Mouse (Mus musculus): ENCODE data around the gene Cpeb1. TPM values are rescaled to one million over a fixed set of nuclear protein-coding genes. Genes with fewer than 3 reads are reported as not detected.

Cpeb1 gene
- polyA plus RNA-seq, 1 experiment from 2014 or later, result 2.9 TPM

DNA sequence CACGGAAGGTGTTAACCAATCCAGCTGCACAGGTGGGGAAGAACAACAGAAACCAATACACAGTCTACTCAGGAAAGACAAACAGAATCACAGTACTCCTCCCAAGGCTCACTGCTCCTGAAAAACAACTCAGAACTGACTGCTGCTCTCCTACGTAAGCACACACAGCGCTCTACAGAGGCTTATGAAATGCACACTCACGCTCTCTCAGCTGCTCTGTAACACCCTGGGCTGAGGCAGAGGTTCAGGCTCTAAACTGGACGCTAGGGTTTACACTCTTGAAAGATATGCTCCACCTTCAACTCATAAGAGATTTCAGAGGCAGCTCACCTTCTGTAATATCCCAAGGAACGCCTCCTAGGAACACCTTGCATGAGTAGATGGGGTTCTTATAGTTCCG lies 98.3 kb downstream of the Cpeb1 start:
- Histone ChIP-seq H3K27ac (ENCODE audit: low read depth, low read length) (no peak overlapping the region), H3K4me1 (ENCODE audit: control insufficient read depth, insufficient read depth, low read length) (no peaks in the 10 kb centered on the region), H3K36me3 (ENCODE audit: control insufficient read depth, insufficient read depth, low read length) (no peaks in the 10 kb centered on the region), H3K27me3 (ENCODE audit: control insufficient read depth, insufficient read depth, low read length) (no peaks in the 10 kb centered on the region; the same call in 1 of the 2 replicates), H3K4me2 (no peak overlapping the region), H3K9ac (ENCODE audit: low read depth, low read length) (no peak overlapping the region), H3K4me3 (ENCODE audit: low read depth, low read length) (no peak overlapping the region), H3K9me3 (replicated peaks; ENCODE audit: control insufficient read depth, low read length) (no peaks in the 10 kb centered on the region)
- 75% methylated on average over 7 of the region's 7 CpGs for WGBS (ENCODE audit: insufficient replicate concordance)
- no peak for ATAC-seq (replicated peaks; ENCODE audit: insufficient number of reproducible peaks, low FRiP score, low TSS enrichment)

GRCm38 (mm10) chr7:81356360-81356759 lies 98.9 kb downstream of the Cpeb1 start:
- Histone ChIP-seq H3K4me2 (no peak overlapping the region), H3K27ac (ENCODE audit: low read depth, low read length) (no peak overlapping the region), H3K9ac (ENCODE audit: low read depth, low read length) (no peak overlapping the region), H3K4me1 (ENCODE audit: control insufficient read depth, insufficient read depth, low read length) (no peaks in the 10 kb centered on the region), H3K27me3 (ENCODE audit: control insufficient read depth, insufficient read depth, low read length) (no peaks in the 10 kb centered on the region; the same call in 1 of the 2 replicates), H3K9me3 (replicated peaks; ENCODE audit: control insufficient read depth, low read length) (no peaks in the 10 kb centered on the region), H3K36me3 (ENCODE audit: control insufficient read depth, insufficient read depth, low read length) (no peaks in the 10 kb centered on the region), H3K4me3 (ENCODE audit: low read depth, low read length) (no peak overlapping the region)
- WGBS (ENCODE audit: insufficient replicate concordance), result 82% methylated on average over 1 of the region's 1 CpGs
- ATAC-seq (replicated peaks; ENCODE audit: insufficient number of reproducible peaks, low FRiP score, low TSS enrichment), result no peak

- Histone ChIP-seq H3K27me3 (ENCODE audit: control insufficient read depth, insufficient read depth, low read length) (no peaks in the 10 kb centered on the region; the same call in 1 of the 2 replicates), H3K4me2 (no peak overlapping the region), H3K9me3 (replicated peaks; ENCODE audit: control insufficient read depth, low read length) (no peaks in the 10 kb centered on the region), H3K36me3 (ENCODE audit: control insufficient read depth, insufficient read depth, low read length) (no peaks in the 10 kb centered on the region), H3K9ac (ENCODE audit: low read depth, low read length) (no peak overlapping the region), H3K27ac (ENCODE audit: low read depth, low read length) (no peak overlapping the region), H3K4me3 (ENCODE audit: low read depth, low read length) (no peak overlapping the region), H3K4me1 (ENCODE audit: control insufficient read depth, insufficient read depth, low read length) (no peaks in the 10 kb centered on the region)
- no peak for ATAC-seq (replicated peaks; ENCODE audit: insufficient number of reproducible peaks, low FRiP score, low TSS enrichment)
- 77% methylated on average over 7 of the region's 7 CpGs for WGBS (ENCODE audit: insufficient replicate concordance)
Observed at GRCm38 (mm10) chr7:81355746-81356145, 99.5 kb downstream of the Cpeb1 start.

GRCm38 (mm10) chr7:81351826-81352225 lies 103.4 kb downstream of the Cpeb1 start:
- H3K4me1 ChIP-seq (ENCODE audit: control insufficient read depth, insufficient read depth, low read length), result no peaks in the 10 kb centered on the region
- no peak overlapping the region for H3K4me3 ChIP-seq (ENCODE audit: low read depth, low read length)
- H3K27me3 ChIP-seq (ENCODE audit: control insufficient read depth, insufficient read depth, low read length), result no peaks in the 10 kb centered on the region; the same call in 1 of the 2 replicates
- 70% methylated on average over 4 of the region's 4 CpGs for WGBS (ENCODE audit: insufficient replicate concordance)
- H3K4me2 ChIP-seq, result no peak overlapping the region
- H3K9me3 ChIP-seq (replicated peaks; ENCODE audit: control insufficient read depth, low read length), result no peaks in the 10 kb centered on the region
- no peaks in the 10 kb centered on the region for H3K36me3 ChIP-seq (ENCODE audit: control insufficient read depth, insufficient read depth, low read length)
- no peak overlapping the region for H3K27ac ChIP-seq (ENCODE audit: low read depth, low read length)
- no peak overlapping the region for H3K9ac ChIP-seq (ENCODE audit: low read depth, low read length)
- ATAC-seq (replicated peaks; ENCODE audit: insufficient number of reproducible peaks, low FRiP score, low TSS enrichment), result no peak

- Histone ChIP-seq H3K27ac (ENCODE audit: low read depth, low read length) (no peak overlapping the region), H3K9ac (ENCODE audit: low read depth, low read length) (no peak overlapping the region), H3K4me3 (ENCODE audit: low read depth, low read length) (no peak overlapping the region), H3K9me3 (replicated peaks; ENCODE audit: control insufficient read depth, low read length) (no peaks in the 10 kb centered on the region), H3K4me2 (no peak overlapping the region), H3K36me3 (ENCODE audit: control insufficient read depth, insufficient read depth, low read length) (0 out of 2 replicates have a peak, but pooled peaks cover 5% of the 10 kb centered on the region), H3K27me3 (ENCODE audit: control insufficient read depth, insufficient read depth, low read length) (no peaks in the 10 kb centered on the region), H3K4me1 (ENCODE audit: control insufficient read depth, insufficient read depth, low read length) (peaks cover 9% of the 10 kb centered on the region)
- WGBS (ENCODE audit: insufficient replicate concordance), result 62% methylated on average over 7 of the region's 7 CpGs
- no peak for ATAC-seq (replicated peaks; ENCODE audit: insufficient number of reproducible peaks, low FRiP score, low TSS enrichment)
Observed at GRCm38 (mm10) chr7:81348206-81348605, 107.1 kb downstream of the Cpeb1 start.

GRCm38 (mm10) chr7:81345447-81346170 lies 109.7 kb downstream of the Cpeb1 start:
- H3K4me3 ChIP-seq (ENCODE audit: low read depth, low read length), result peak overlapping the region; percentile 81
- ATAC-seq (replicated peaks; ENCODE audit: insufficient number of reproducible peaks, low FRiP score, low TSS enrichment), result no peak; the same call in 1 of the 2 replicates
- peaks cover 17% of the 10 kb centered on the region for H3K4me1 ChIP-seq (ENCODE audit: control insufficient read depth, insufficient read depth, low read length)
- peak overlapping the region; percentile 61 for H3K4me2 ChIP-seq
- H3K27me3 ChIP-seq (ENCODE audit: control insufficient read depth, insufficient read depth, low read length), result no peaks in the 10 kb centered on the region
- H3K36me3 ChIP-seq (ENCODE audit: control insufficient read depth, insufficient read depth, low read length), result peaks cover 25% of the 10 kb centered on the region
- H3K9ac ChIP-seq (ENCODE audit: low read depth, low read length), result peak overlapping the region; percentile 64
- WGBS (ENCODE audit: insufficient replicate concordance), result 60% methylated on average over 15 of the region's 15 CpGs
- H3K9me3 ChIP-seq (replicated peaks; ENCODE audit: control insufficient read depth, low read length), result no peaks in the 10 kb centered on the region
- no peak overlapping the region for H3K27ac ChIP-seq (ENCODE audit: low read depth, low read length)

DNA sequence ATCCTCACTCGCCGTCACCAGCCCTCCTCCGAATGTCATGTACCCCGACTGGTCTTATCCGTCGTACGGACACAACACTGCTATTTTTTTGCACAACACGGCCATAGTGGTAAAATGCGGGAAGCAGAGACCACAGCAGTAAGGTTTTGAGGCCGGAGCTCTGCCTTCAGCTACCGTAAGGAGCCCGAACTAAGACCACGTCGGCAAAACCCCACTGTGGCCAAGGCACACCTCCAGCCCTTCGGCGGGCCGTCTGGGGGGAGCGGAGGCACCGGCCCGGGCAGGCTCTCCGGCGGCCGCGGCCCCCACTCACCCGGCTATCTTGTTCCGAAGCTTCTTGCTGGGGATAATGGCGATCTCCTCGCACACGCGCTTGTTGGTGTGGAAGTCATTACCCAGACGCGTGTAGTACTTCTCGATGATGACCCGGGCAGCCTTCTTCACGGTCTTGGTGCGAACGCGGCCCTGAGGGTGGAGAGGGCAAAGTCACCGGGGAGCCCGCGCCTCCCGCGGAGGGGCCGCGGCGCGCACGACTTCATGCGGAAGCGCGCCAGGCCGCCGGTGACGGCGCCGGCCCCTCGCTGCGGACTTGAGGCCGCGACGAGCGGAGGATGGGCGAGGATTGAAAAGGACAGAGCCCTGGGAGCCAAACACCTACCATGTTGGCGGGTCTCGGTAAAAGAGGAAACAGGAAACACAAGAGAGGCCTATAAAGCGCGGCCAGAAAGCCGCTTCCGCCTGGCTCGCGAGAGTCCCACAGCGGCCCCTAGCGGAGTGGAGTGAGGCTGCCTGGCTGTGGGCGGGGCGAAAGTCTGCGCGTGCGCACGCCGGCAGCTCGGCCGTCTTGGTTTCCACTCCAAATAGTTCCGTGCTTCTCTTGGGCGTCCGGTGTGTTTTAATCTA lies 110.5 kb downstream of the Cpeb1 start, which contains the start of gene Rps17:
Gene Rps17, minus strand, starts transcription at position 711 of the 903 bp plus-strand sequence.
- ATAC-seq (replicated peaks; ENCODE audit: insufficient number of reproducible peaks, low FRiP score, low TSS enrichment), result peak; percentile 84
- under 1% methylated on average over 82 of the region's 85 CpGs for WGBS (ENCODE audit: insufficient replicate concordance)

DNA sequence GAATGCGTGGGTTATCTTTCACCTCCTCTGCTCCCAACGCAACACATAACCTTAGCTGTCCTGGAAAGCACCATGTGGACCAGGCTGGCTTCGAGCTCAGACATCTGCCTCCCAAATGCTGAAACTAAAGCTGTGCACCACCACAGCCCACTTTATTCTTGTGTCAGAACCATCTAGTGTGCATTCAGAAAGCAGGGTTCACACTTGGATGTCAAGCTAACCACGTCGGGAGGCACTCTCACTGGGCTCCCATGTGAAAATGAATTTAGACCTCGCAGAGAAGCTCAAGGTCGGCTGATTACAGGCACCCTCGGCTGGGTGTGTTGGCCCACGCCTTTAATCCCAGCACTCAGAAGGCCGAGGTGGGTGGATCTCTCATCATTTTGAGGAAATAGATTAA lies 111.4 kb downstream of the Cpeb1 start:
- ATAC-seq (replicated peaks; ENCODE audit: insufficient number of reproducible peaks, low FRiP score, low TSS enrichment), result no peak
- WGBS (ENCODE audit: insufficient replicate concordance), result 9% methylated on average over 10 of the region's 10 CpGs
- peaks cover 34% of the 10 kb centered on the region for H3K36me3 ChIP-seq (ENCODE audit: control insufficient read depth, insufficient read depth, low read length)

More for the DNA sequence above, 110.5 kb downstream of the Cpeb1 start, which contains the start of gene Rps17:
- no peaks in the 10 kb centered on the region for H3K27me3 ChIP-seq (ENCODE audit: control insufficient read depth, insufficient read depth, low read length)
- H3K4me2 ChIP-seq, result peak within 1 kb of the TSS; percentile 94
- peak within 1 kb of the TSS; percentile 92 for H3K9ac ChIP-seq (ENCODE audit: low read depth, low read length)
- H3K9me3 ChIP-seq (replicated peaks; ENCODE audit: control insufficient read depth, low read length), result no peaks in the 10 kb centered on the region; the same call in 1 of the 2 replicates
- H3K4me1 ChIP-seq (ENCODE audit: control insufficient read depth, insufficient read depth, low read length), result peaks cover 17% of the 10 kb centered on the region
- H3K27ac ChIP-seq (ENCODE audit: low read depth, low read length), result peak within 1 kb of the TSS; percentile 78
- peaks cover 33% of the 10 kb centered on the region for H3K36me3 ChIP-seq (ENCODE audit: control insufficient read depth, insufficient read depth, low read length)
- H3K4me3 ChIP-seq (ENCODE audit: low read depth, low read length), result peak within 1 kb of the TSS; percentile 81

More for the DNA sequence above, 111.4 kb downstream of the Cpeb1 start:
- Histone ChIP-seq H3K4me1 (ENCODE audit: control insufficient read depth, insufficient read depth, low read length) (peaks cover 17% of the 10 kb centered on the region), H3K9me3 (replicated peaks; ENCODE audit: control insufficient read depth, low read length) (no peaks in the 10 kb centered on the region; the same call in 1 of the 2 replicates), H3K4me3 (ENCODE audit: low read depth, low read length) (peak overlapping the region; percentile 81), H3K9ac (ENCODE audit: low read depth, low read length) (peak overlapping the region; percentile 92), H3K27ac (ENCODE audit: low read depth, low read length) (no peak overlapping the region), H3K27me3 (ENCODE audit: control insufficient read depth, insufficient read depth, low read length) (no peaks in the 10 kb centered on the region), H3K4me2 (peak overlapping the region; percentile 94)
